Mouse (Mus musculus) stomach, embryonic 14.5 days (tissue): ENCODE results near the gene Chn2. TPM values are rescaled to one million over a fixed set of nuclear protein-coding genes. Genes with fewer than 3 reads are reported as not detected.

Experiments
- ATAC-seq: fragments of 200-750 bp; cut with Nextera tagmentation; 2 replicates; pipeline ENCODE4 v1.8.0; 2017; ENCODE audit warnings: low read depth, moderate TSS enrichment; ENCODE audit not compliant: insufficient number of reproducible peaks, insufficient read depth, low FRiP score
- H3K27ac ChIP-seq: fragments of 300-500 bp; sonication (generic); 2 replicates; pipeline ENCODE4 v1.5.1; 2014; ENCODE audit warnings: mild to moderate bottlenecking, low read length, moderate library complexity, mixed read lengths
- H3K27me3 ChIP-seq: fragments of 300-500 bp; sonication (generic); 2 replicates; pipeline ENCODE4 v1.6.1; 2014; ENCODE audit warnings: low read length, control low read depth, mixed read lengths; ENCODE audit not compliant: control insufficient read depth, insufficient read depth
- H3K36me3 ChIP-seq: fragments of 300-500 bp; sonication (generic); 2 replicates; pipeline ENCODE4 v1.6.1; 2014; ENCODE audit warnings: mild to moderate bottlenecking, control low read depth, low read length, moderate library complexity, mixed read lengths; ENCODE audit not compliant: control insufficient read depth, insufficient read depth
- H3K4me1 ChIP-seq: fragments of 300-500 bp; sonication (generic); 2 replicates; pipeline ENCODE4 v1.6.1; 2014; ENCODE audit warnings: low read length, control low read depth, mixed read lengths; ENCODE audit not compliant: control insufficient read depth, insufficient read depth
- H3K4me2 ChIP-seq: fragments of 300-500 bp; sonication (generic); replicated peaks from 2 replicates; pipeline ENCODE4 v1.6.1; 2014; ENCODE audit warnings: low read depth, low read length, control low read depth
- H3K4me3 ChIP-seq: fragments of 300-500 bp; sonication (generic); 2 replicates; pipeline ENCODE4 v1.5.1; 2014; ENCODE audit warnings: low read depth, low read length, control low read depth
- H3K9ac ChIP-seq: fragments of 300-500 bp; sonication (generic); replicated peaks from 2 replicates; pipeline ENCODE4 v1.6.1; 2014; ENCODE audit warnings: low read depth, mild to moderate bottlenecking, control low read depth, low read length, moderate library complexity, mixed read lengths
- H3K9me3 ChIP-seq: fragments of 300-500 bp; sonication (generic); 2 replicates; pipeline ENCODE4 v1.6.1; 2016; ENCODE audit warnings: low read depth, low read length, control low read depth; ENCODE audit not compliant: control insufficient read depth
- WGBS: fragments of 180-500 bp; shearing (Covaris S2); extraction: QIAGEN DNeasy Blood & Tissue Kit; methylation state at CpG from one replicate; pipeline ENCODE4 v1.1.7; 2014; 5-methylcytosine and 5-hydroxymethylcytosine counted together
- polyA plus RNA-seq: library from polyadenylated mRNA; unstranded; fragments of >200 nt; fragmentation: Nextera tagmentation; extraction: Ambion mirVana; gene quantifications from 2 replicates; pipeline ENCODE4 v1.2.1, GENCODE M21; 2014

The Chn2 gene
- polyA plus RNA-seq, 1 experiment from 2014 or later, result 19.1 TPM

DNA sequence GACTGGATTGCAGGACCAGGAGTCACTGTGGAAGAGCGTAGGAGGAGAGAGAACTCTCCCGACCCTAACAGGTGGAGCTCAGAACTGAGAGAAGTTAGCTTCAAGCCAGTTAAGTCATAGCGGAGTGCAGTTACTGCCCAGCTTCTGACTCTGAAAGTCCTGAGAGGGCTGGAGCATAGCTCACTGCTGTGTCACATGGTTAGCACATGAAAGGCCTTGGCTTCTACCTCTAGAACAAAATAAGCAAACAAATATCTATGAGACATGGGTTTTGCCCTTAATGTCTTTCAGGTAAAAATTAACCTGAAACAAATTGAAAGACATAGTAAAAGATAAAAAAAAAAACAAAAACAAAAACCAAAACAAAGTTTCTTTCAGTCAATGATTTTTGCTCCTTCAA lies 91.5 kb downstream of the Chn2 start:
- ATAC-seq, result no peak
- Histone ChIP-seq H3K27me3 (no peaks in the 10 kb centered on the region), H3K4me3 (no peak overlapping the region), H3K4me2 (no peak overlapping the region), H3K9ac (no peak overlapping the region), H3K36me3 (no peaks in the 10 kb centered on the region), H3K9me3 (no peaks in the 10 kb centered on the region), H3K4me1 (no peaks in the 10 kb centered on the region), H3K27ac (no peak overlapping the region)
- 85% methylated on average over 3 of the region's 3 CpGs for WGBS

DNA sequence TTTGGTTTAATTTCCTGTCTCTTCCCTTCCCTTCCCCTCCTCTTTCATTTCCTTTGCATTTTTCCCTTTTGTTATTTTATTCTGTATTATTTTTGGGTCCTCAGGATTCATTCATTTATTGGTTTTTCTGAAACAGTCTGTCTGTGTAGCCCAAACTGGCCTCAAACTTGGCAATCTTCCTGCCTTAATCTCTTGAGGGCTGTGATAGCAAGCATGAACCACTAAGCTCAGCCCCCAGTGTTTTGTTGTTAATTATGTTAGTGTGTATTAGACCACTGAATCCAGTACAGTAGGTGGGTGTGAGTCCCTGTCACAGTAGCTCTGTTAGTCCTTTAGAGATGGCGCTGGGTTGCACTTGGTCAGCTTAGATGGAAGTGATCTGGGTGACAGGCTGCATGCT lies 93.2 kb downstream of the Chn2 start:
- H3K4me3 ChIP-seq, result no peak overlapping the region
- WGBS, result 91% methylated on average over 1 of the region's 1 CpGs
- H3K4me1 ChIP-seq, result no peaks in the 10 kb centered on the region
- no peak overlapping the region for H3K9ac ChIP-seq
- no peaks in the 10 kb centered on the region for H3K27me3 ChIP-seq
- no peak overlapping the region for H3K27ac ChIP-seq
- H3K4me2 ChIP-seq, result no peak overlapping the region
- no peaks in the 10 kb centered on the region for H3K36me3 ChIP-seq
- no peak for ATAC-seq
- H3K9me3 ChIP-seq, result no peaks in the 10 kb centered on the region

DNA sequence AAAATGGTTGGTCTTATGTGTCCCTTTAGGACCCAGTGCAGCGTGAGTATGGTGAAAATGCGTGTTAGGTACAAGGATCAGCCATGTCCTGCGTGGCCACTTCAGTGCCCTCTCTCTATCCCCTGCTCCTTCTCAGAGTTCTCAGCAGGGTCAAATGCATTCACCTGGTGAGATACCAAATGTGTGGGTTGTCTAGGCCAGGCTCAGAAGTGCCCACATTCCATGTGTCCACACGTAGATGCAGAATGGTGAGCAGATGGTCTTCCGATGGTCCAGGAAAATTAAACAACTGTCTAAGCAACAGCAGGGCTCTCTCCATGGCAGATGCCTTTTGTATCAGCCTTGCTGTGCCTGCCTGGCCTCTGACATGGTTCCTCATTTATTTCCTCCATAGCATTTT lies 93.9 kb downstream of the Chn2 start:
- Histone ChIP-seq H3K27me3 (no peaks in the 10 kb centered on the region), H3K4me3 (no peak overlapping the region), H3K27ac (no peak overlapping the region), H3K36me3 (no peaks in the 10 kb centered on the region), H3K9ac (no peak overlapping the region), H3K4me1 (no peaks in the 10 kb centered on the region), H3K9me3 (no peaks in the 10 kb centered on the region), H3K4me2 (no peak overlapping the region)
- ATAC-seq, result no peak
- 72% methylated on average over 5 of the region's 5 CpGs for WGBS

DNA sequence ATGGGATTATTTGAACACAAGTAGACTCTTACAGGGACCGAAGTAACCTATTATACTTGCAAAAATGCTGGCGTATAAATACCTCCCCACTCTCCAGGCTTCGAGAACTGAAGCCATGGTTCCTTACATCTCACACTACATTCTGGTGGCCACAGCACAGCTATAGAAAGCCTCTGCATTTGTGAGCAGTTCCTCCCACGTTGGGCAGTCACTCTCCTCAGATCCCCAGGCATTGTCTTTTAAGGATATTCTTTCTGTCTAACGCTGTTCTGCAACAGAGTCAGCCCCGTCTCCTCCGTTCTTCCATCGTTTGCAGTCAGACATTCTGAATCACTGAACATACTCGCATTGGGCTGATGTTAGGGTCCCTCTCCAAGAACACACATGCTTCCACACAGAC lies 98.8 kb downstream of the Chn2 start:
- H3K9ac ChIP-seq, result no peak overlapping the region
- 87% methylated on average over 9 of the region's 9 CpGs for WGBS
- H3K27me3 ChIP-seq, result no peaks in the 10 kb centered on the region
- H3K4me1 ChIP-seq, result no peaks in the 10 kb centered on the region
- H3K27ac ChIP-seq, result no peak overlapping the region
- H3K36me3 ChIP-seq, result no peaks in the 10 kb centered on the region
- no peaks in the 10 kb centered on the region for H3K9me3 ChIP-seq
- H3K4me3 ChIP-seq, result no peak overlapping the region
- H3K4me2 ChIP-seq, result no peak overlapping the region
- no peak for ATAC-seq

DNA sequence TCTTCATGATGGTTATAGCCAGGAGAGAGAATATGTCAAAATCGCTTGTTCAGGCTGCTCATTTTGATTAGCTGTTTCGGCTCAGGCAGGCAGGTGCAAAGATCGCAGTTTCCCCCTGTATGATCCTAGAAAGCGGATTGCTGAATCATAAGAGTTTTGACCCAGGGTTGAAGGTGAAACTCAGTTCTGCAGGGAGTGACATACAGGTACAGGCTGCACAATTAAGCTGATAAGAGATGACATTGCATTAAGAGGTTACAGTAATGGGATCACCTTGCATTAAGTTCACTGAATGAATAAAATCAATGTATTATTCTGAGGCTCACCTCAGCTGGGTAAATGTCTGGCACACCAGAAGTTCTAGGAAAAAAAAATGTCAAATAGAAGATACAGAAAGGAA lies 101.1 kb downstream of the Chn2 start:
- no peak overlapping the region for H3K9ac ChIP-seq
- no peak overlapping the region for H3K27ac ChIP-seq
- ATAC-seq, result no peak
- no peak overlapping the region for H3K4me2 ChIP-seq
- 80% methylated on average over 4 of the region's 4 CpGs for WGBS
- no peaks in the 10 kb centered on the region for H3K4me1 ChIP-seq
- H3K9me3 ChIP-seq, result no peaks in the 10 kb centered on the region
- H3K36me3 ChIP-seq, result no peaks in the 10 kb centered on the region
- H3K4me3 ChIP-seq, result no peak overlapping the region
- H3K27me3 ChIP-seq, result no peaks in the 10 kb centered on the region

DNA sequence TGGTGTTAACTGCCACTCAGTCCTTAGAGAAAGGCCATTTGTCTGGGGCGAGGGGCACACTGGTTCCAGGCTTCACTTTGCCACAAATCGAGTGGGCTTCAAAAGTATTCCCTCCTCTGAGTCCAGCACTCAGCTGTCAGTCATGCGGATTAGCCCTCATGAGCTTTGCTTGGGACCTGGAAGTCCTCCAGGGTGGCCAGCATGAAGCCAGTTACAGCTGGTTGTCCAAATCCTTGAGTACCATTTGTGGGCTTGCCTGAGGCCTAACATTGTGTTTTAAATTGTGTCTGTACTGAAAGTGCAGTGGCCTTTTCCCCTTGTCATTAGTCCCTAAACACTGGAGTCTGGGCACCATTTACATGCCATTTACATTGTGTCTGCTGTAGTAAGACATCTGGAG lies 101.8 kb downstream of the Chn2 start:
- Histone ChIP-seq H3K9ac (no peak overlapping the region), H3K4me2 (no peak overlapping the region), H3K4me1 (no peaks in the 10 kb centered on the region), H3K36me3 (no peaks in the 10 kb centered on the region), H3K27me3 (no peaks in the 10 kb centered on the region), H3K27ac (no peak overlapping the region), H3K9me3 (no peaks in the 10 kb centered on the region), H3K4me3 (no peak overlapping the region)
- no peak for ATAC-seq
- WGBS, result 81% methylated on average over 3 of the region's 3 CpGs

DNA sequence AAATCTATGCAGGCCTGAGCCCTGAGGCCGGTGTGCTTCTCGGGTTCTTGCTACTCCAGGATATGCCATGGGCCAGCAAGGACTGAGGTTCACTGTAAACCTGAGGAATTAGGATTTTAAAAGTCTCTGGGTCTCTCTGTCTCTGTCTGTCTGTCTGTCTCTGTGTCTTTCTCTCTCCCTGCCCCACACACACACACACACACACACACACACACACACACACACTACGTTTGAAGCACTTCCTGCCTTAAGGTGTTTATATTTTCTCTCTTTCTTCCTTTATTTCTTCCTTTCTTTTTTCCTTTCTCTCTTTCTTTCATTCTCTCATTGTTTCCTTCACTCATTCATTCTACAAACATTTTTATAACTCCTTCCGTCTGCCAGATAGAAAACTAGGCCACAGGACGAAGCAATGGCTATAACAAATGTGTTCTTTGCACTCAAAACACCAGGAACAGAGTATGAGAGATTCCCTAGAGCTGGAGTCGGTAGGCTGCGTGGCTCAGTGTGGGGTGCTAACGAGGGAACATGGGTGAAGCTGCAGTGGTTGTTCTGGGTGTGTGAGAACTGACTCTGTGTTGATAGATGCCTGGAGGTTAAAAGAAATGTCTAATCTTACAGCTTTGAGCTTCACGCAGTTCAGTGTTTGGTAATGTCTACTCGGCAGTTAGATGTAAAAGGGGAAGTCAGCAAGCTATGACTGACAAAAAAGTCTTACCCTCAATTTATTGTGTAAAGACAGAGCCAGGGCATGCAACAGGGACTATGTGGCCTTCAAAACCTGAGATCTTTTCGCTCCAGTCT lies 103.7 kb downstream of the Chn2 start:
- H3K4me3 ChIP-seq, result no peak overlapping the region
- no peak overlapping the region for H3K4me2 ChIP-seq
- no peak for ATAC-seq
- H3K9ac ChIP-seq, result no peak overlapping the region
- 70% methylated on average over 11 of the region's 11 CpGs for WGBS
- H3K27me3 ChIP-seq, result no peaks in the 10 kb centered on the region
- H3K27ac ChIP-seq, result no peak overlapping the region
- H3K36me3 ChIP-seq, result no peaks in the 10 kb centered on the region
- no peaks in the 10 kb centered on the region for H3K9me3 ChIP-seq
- H3K4me1 ChIP-seq, result no peaks in the 10 kb centered on the region

DNA sequence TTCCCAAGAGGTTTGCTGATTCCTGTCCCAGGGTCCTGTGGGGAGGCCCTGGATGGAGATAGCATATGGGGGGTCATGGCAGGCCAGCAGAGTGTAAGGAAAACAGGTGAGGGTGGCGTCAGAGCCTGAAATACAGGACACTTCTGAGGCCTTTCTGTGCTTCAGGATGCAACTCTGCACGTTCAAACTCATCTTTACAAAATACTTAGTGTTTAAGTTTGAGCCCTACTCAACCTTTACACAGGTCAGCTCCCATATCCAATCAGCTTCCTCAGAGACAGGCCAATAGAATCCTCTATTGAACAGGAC lies 104.3 kb downstream of the Chn2 start:
- Histone ChIP-seq H3K9me3 (no peaks in the 10 kb centered on the region), H3K4me3 (no peak overlapping the region), H3K27me3 (no peaks in the 10 kb centered on the region), H3K4me2 (no peak overlapping the region), H3K27ac (no peak overlapping the region), H3K36me3 (no peaks in the 10 kb centered on the region), H3K4me1 (0 out of 2 replicates have a peak, but pooled peaks cover under 1% of the 10 kb centered on the region), H3K9ac (no peak overlapping the region)
- 80% methylated on average over 2 of the region's 2 CpGs for WGBS
- ATAC-seq, result no peak
